Mouse (Mus musculus) brain, embryonic 18.5 days (tissue): ENCODE measurements around the gene Trmt61a.
A peak's percentile ranks its signal among the peaks of the same experiment; 100 is the strongest.
"Not testable (repeated sequence)": the region's sequence is repeated elsewhere in the genome, so short reads cannot be mapped to it uniquely, and the experiment has no call there.

ENCODE experiments used
- DNase-seq: peaks from one replicate; pipeline ENCODE4 v3.0.0-alpha.2; 2012; ENCODE audit warnings: low read depth, low spot score

Trmt61a gene

DNA sequence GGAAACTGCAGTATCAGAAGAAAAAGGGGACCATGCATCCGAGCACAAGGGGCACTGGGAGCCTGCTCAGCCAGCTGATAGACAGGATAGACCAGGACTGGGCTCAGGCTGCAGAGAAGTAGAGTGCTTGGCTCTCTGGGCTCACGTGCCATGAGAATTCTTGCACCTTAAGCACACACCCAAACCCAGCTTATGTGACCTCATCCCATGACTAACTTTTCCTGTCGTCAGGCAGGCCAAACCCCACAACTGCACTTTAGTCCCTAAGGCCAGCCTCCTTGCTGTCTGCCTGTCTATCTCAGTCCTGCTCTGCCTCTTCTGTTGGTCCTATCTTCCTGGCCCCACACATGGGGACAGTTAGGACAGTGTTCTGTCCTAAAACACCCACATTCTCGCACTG lies 19.8 kb downstream of the Trmt61a start:
- no peak for DNase-seq

DNA sequence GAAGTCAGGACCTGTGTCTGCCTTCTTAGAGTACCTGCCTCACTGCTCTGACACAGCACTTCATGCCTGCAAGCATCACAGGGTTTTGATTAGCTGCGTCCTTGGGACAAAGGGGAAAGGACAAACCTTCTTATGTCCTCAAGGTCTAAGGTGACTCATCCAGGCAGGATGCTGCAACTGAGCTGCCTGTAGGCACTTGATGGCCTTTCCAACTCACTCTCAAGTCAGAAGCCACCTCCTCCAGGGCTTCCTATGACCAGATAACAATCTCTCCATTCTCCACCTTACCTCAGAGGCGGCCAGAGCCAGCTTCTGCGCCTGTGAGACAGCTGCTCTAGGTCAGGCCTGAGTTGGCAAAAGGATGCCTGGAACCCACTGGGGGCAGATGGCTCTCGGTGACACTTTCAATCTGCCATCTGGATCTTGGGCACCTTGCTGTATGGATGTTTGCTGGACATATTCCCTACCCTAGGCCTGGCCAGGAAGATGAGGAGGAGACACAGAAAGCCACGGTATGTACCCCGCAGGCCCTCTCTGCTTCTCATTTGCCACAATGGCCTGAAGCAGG lies 20.5 kb downstream of the Trmt61a start:
- DNase-seq, result no peak

DNA sequence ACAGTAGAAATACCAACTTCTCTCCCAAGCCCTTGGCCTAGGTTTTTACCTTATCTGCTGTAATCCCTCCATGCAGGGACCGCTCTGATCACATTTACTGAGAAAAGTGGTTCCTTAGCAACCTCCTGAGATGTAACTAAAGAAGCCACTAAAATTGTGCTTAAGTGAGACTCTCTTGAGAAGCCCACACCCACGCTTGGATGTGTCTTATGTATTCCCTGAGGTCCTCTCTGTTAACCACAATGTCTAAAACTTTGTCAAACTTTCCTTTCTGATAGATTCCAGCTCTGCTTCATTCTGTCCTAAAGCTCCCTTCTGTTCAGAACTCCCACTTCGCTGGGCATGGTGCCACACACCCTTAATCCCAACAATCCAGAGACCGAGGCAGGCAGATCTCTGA lies 21.6 kb downstream of the Trmt61a start:
- no peak for DNase-seq

DNA sequence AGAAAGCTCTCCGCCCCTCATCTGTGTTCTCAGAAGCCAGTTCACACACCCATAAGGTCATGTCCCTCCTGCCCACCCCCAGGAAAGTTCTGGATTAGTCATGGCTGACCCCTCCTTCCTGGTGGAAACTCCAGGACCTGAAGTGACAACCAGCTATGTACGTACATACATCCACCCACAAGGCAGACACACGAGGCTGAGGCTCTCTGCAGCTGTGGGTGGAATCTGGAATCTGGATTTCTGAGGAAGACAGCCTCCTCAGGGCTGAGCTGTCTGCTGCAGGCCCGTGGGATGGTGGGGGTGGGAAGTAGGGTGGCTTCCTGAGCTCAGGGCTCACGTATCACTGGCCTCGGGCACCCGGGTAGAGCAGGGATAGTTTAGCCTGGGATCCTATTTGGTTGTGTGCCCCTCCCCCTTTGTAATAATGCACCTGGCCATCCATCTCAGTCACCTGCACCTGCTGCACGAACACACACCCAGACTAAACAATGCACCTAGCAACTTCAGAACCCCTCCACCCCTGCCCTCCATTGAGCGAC lies 23.1 kb downstream of the Trmt61a start:
- no peak for DNase-seq

DNA sequence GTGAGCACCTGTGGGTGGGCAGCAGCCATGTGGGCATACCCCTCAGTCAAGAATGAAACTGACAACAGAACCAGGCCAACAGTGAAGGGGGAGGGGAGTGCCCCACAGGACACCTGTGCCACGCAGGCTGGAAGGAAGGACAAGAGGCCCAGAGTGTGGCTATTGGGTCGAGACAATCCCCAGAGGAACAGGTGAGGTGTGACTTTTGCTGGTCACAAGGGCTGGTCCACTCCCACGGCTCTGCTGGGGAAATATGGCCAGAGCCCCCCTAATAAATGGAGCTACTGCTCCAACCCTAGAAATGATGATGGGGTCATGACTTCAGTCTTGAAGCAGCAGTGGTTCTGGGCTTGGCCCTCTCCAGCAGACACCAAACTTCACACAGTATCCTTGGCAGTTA lies 25.4 kb downstream of the Trmt61a start:
- no peak for DNase-seq

DNA sequence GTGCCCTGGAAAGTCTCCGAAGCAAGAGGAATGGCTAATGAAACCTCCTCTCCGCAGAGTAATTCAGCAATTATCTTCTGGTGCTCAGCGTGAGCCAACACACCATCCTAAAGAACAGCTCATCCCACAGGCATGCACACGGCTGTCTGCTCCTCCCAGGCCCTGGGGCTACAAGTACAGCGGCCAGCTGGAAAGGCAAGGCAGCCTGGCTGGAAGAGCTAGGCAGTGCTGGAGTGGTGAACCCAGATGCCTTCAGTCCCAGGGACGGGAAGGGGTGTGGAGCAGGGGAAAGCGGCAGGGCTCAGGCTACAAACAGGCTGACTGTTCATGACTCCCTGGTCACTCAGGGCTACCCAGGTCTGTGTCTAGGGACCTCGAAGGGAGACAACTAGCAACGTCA lies 26.7 kb downstream of the Trmt61a start:
- no peak for DNase-seq

DNA sequence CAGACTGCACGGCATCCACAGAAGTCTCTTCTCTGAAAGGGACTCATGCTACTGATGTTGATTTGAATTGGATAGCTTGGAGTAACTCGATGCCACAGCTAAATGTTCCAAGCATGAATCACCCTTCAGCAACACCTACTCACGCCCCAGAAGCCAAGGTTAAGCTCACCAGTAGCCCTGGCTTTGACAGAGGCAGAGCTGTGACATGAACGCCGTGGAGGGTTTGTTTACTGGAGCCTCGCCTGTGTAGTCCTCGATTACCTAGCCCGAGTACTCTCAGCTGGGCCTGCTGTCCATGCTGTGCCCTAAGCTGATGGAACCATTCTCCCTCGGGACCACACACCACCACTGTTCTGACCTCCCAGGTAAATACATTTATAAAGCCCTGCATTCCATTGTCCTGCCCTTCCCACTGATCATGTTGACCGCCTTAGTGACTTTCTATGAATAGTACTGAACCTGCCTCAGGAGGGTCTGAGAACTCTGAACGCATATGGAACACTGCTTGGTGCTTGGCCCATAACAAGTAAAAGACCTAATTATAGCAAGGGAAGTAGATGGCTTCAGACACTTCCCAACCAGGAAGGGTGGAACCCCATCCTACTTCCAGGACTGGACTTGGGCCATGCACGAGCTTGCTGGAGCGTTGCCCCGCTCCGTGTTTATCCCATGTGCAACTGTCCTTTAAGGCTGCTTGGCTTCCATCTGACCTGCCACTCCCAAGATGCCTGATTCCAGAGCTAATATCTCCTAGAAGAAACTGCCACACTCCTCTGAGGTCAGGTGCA lies 27.5 kb downstream of the Trmt61a start:
- no peak for DNase-seq

DNA sequence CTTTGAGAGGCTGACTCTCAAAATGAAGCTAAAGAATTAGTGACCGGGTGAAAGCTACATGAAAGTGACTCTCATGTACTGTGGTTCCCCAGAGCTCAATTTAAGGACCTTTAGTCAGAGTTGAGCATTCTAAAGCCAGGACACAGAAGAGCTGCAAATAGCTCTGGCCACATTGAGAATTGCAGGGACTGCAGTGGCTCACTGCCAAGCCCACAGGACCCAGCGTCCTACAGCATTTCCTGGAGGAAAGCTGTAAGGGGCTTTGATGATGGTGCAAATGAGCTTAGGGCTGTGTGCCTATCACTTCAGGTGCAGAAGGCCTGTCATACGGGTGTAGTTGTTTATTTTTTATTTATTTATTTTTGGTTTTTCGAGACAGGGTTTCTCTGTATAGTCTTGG lies 30.3 kb downstream of the Trmt61a start:
- DNase-seq, result no peak

DNA sequence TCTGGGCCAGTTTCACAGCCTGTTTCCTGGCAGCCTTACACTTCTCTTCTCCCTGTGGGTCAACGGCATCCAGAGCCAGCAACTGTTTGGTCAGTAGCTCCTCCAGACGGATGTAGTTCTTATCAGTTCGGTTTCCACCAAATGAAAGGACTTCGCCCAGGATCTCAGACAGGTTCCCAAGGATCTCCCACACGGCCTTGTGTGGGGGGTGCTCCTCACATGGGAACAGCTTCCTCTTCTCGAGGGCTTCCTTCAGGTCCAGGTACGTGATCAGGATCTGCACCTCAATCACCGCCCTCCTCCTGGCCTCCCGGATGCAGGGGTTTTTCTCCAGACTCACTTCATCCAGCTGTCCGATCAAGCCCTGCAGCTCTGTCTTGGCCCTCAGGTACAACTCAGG lies 32.2 kb downstream of the Trmt61a start:
- no peak for DNase-seq

DNA sequence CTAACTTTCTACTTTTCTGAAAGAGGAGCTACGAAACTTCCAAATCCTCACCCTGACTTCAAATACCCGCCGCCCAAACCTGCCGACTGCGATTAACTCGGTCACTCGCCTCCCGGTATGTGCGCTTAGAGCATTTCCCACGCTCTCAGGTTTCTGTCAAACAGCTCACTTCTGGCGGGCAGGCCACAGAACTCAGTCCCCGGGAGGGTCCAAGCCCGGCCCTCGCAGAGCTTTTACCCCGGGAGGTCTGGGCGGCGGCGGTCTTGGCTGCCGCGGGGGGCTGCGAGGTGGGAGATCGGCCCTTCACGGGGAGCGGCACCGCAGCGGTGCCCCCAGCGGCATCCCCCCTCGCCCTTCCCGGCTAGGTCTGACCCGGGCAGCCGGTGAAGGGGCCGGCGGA lies 34.6 kb downstream of the Trmt61a start:
- no peak for DNase-seq

DNA sequence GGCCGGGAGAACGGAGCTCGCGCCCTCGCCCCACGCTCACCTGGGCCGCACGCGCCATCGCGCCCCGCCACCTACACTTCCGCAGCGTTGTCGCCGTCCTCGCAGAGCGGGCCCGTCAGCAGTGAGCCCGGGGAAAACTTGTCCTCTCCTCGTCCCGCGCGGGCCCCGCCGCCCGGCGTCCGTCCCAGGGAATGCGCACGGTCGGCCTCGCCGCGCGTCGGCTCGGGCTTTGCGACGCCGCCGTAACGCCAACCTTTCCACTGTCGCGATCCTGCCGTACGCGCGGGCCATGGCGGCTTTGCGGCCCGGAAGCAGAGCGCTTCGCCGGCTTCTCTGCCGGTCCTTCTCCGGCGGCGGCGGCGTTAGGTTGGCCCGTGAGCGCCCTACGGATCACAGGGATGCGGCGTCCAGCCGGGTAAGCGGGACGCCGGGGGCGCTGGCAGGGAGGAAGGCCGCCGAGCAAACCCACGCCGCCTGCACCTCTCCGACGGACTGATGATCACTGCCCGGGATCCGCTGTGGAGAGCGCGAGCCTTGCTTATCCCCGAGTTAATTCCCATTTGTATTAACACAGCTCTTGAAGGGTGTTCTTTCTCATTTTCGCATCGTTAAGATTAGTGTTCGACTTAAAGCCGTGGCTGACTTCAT lies 35.2 kb downstream of the Trmt61a start, which contains the start of the genes Bag5 and Apopt1:
Gene Bag5, minus strand, starts transcription at position 254 of the 648 bp plus-strand sequence.
Gene Apopt1, plus strand, starts transcription at position 258 of the 648 bp plus-strand sequence.
- peak; percentile 85 for DNase-seq

DNA sequence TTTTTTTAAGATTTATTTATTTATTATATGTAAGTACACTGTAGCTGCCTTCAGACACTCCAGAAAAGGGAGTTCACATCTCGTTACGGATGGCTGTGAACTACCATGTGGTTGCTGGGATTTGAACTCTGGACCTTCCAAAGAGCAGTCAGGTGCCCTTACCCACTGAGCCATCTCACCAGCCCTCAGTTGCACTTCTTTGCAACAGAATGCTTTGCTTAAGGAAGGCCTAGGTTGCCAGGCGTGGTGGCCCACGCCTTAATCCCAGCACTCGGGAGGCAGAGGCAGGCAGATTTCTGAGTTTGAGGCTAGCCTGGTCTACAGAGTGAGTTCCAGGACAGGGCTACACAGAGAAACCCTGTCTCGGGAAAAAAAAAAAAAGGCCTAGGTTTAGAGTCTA lies 36.0 kb downstream of the Trmt61a start:
- DNase-seq, result not testable (repeated sequence)

DNA sequence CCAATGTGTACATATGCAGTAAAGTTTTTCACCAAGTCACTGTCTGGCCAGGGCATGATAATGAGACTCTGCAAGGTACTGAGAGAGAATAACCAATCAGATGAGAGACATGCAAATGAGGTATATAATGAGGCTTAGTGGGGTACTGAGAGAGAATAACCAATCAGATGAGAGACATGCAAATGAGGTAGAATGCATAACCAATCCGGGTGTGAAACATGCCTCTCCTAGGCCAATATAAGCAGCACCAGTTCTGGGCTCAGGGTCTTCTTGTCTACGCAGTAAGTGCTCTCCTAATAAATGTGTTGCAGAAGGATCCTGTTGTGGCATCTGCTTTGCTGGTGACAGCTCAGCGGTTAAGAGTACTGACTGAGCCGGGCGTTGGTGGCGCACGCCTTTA lies 38.6 kb downstream of the Trmt61a start:
- DNase-seq, result no peak

DNA sequence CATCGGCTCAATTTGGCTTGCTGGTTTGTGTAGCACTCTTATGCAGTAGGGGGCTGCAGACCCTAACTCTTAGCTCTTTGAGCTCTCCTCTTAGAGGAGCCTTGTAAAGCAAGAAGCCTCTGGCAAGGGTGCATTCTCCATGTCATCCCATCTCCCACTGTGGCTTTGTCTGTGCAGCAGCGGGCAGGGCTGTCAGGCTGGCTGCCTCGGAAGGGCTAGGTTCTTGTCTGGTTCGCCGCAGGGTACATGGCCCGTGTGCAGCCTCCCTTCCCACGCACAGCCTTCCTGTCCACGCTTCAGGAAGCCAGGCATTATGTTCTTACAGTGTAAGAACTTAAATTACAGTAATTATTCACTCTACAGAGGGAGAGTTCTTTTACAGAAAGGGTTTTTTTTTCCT lies 40.8 kb downstream of the Trmt61a start:
- DNase-seq, result no peak

DNA sequence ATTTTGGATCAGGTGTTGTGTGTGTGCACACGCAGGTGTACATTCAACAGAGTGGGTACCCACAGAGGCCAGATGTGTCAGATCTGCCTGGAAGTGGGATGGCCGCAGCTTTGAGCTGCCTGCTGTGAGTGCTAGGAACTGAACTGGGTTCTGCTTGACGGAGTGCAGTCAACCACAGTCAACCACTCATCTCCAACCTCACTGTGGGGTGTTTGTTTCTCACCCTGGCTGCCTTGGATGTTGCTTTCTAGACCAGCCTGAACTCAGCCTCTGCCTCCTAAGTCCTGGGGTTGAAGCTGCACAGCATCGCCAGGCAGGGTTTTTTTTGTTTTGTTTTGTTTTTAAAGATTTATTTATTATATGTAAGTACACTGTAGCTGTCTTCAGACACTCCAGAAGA lies 42.3 kb downstream of the Trmt61a start:
- DNase-seq, result no peak

DNA sequence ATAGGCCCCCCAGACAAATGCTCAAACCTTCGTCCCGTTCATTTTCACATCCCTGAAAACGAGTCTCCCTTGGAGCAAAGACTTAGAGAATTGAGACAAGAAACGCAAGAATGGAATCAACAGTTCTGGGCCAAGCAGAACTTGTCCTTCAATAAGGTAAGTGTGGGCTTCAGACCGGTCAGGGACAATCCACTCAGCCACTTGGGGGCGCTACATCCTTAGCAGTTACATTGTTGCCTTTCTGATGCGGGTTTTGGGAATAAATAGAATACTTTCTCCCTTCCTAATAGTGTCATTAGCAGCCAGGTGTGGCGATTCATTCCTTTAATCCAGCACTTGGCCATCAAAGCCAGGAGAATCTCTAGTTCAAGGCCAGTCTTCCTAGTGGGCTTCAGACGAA lies 44.7 kb downstream of the Trmt61a start:
- no peak for DNase-seq

DNA sequence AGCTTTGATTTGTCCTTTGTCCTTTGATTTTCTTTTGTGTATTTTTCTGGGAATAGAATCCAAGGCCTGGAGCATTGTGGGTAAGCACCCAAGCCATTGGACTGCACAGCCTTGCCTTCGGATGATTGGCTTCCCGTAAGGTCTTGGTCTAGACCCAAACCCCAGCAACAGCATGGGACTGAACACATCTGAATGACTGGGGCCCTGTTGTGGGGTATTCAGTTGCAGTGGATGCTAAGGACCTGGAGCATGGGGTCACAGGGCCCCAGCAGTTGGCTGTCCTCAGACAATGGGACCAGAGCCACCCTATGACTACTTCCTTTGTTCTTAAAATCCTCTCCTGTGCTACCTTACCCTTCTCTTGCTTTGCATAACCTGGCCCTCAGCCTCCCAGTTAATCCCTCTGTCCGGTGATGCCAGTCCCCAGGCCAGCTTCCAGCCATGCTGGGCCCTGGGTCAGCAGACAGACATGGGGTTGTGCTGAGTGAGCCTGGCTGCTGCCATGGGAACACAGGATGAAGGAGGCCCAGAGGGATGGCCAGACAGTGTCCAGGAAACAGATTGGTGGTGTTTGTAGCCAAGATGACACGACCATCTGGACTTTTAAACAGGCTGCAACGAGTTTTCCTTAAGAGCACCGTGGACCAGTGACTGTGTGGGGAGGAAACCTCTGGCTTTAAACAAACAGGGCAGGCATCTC lies 46.9 kb downstream of the Trmt61a start:
- DNase-seq, result no peak

DNA sequence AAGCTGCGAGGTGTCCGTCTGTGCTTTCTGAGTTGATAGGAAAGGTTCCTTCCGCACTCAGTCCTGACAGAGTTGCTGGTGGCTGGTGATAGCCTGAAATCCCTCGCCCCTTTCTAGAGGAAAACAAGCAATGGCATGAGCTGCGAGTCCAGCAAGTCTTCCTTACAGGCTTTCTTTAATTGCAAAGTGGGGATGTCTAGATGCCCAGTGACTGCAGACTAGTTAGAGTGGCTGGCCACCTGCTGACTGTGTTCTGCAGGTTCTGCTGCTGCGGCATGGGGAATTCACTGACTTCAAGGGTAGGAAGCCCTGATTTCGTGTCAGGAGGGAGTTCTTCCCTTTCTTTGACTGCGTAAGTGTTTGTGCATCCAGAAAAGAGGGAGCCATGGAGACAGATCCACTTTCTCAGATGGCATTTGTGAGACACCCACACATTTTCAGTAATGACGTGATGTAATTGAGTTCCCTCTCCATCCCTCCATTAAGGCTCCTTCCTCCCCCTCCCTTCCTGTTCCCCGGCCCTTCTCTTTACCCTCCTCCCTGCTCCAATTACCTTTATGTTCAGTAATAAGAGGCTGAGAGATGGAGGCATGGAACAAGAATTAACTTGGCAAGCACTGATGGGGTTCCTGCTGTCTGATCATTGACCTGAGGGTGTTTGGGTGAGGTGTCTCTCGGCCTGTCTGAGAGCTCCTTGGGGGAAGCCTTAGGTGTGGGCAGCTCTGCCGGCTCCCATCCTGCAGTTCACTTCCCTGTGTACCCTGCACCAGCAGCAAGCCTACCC lies 47.6 kb downstream of the Trmt61a start:
- DNase-seq, result no peak

DNA sequence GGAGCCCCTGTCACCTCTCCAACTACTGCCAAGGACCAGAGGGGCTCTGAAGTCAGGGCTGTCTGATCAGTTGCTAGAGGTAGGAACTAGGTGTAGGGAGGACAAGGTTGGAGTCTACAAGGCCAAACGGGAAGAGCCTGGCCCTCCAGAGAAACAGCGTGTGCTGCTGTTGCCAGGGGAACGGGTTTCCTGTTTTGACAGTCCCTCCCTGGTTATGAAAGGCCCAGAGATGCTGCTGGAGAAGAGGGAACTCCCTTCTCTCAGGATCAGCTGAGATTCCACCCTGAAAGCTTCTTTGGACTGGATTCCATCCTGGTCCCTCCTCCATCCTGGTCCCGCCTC lies 48.2 kb downstream of the Trmt61a start:
- no peak for DNase-seq

DNA sequence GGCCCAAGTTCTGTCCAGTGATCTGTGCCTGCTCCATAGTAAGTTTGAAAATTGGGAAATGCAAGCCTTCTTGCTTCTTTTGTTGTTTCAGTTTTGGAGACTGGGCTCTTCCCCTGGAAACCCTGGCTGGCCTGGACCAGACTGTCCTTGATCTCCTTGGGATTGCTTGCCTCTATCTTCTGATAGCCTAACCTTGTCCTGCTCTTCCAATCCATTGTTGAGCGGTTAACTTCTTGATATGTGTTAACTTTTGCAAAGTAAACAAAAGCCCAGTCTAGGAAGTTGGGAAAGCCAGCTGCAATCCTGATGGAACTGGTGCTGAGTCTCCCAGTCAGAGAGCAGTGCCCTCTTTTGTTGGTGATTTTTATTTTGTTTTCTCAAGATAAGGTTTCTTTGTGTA lies 50.1 kb downstream of the Trmt61a start:
- DNase-seq, result no peak
